Mouse (Mus musculus) neutrophil, adult 5-6 weeks (primary cell): ENCODE data around the gene H2al1d. TPM values are rescaled to one million over a fixed set of nuclear protein-coding genes. Genes with fewer than 3 reads are reported as not detected.
"Not testable (repeated sequence)": the region's sequence is repeated elsewhere in the genome, so short reads cannot be mapped to it uniquely, and the experiment has no call there.

Source experiments
- ATAC-seq: fragments of 151-379, 151-347 bp; 2 replicates; pipeline ENCODE4 v1.8.0; 2017; ENCODE audit warnings: mild to moderate bottlenecking, moderate TSS enrichment; ENCODE audit not compliant: insufficient number of reproducible peaks, poor library complexity, low FRiP score, severe bottlenecking; ENCODE audit errors: extremely low read depth
- total RNA-seq: library from RNA; stranded (forward); fragments of 200-1000 nt; gene quantifications from 2 replicates; pipeline ENCODE4 v1.2.3, GENCODE M21; 2017

H2al1d gene
- total RNA-seq = not detected in 2 replicates

DNA sequence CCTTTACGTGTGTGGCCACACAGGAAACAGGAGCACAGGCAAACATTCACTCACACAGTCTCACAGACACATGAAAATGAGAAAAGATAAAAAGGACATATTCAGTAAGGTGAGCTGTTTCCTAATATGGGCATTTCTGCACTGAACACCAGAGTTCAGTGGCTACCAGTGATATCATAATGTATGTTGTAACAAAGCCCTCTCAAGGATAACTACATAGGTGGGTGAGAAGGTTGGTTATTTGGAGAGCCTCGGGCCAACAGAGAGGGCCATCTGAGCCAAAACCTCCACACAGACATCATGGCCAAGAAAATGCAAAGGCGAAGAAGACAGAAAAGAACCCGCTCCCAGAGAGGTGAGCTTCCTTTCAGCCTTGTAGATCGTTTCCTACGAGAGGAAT, at the start of gene H2al1d:
H2al1d (plus strand) TSS at position 301 of the 400 bp plus-strand sequence.
- not testable (repeated sequence) for ATAC-seq

DNA sequence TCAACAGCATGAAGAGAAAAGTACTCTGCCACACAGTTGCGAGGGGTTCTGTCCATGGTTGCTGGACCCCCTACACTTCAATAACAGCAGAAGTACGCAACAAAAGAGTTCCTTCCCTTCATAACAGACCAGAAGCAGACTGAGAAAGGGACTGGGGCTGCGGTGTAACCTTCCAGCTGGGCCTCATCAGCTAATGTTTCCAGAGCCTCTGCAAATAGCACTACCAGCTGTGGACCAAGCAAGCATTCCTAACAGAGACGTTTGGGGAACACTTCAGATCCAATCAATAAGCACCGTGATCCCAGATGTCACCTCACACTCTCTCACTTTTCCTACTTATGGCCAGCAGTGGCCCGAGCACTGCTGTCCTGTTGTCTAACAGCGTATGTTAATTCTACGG, 43.7 kb upstream of the H2al1d start:
- ATAC-seq = no peak

DNA sequence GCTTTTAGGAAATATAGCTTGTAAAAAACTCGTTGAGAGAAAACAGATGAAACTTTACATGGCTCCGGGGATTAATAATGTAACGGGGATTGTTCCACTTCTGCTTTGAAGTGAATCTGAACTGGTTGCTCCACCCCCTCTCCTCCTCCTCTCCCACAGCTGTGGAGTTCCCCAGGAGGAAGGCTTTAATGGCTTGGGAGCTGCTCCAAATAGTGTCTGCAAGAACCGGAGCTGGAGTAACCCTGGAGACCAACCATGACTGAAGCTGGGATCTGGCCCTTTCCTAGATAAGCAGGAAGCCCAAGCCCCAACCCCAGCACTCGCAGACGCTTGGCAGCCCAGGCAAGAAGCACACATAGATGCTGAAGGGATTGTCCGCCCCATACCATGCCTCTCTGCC, 40.8 kb upstream of the H2al1d start:
- ATAC-seq = no peak

DNA sequence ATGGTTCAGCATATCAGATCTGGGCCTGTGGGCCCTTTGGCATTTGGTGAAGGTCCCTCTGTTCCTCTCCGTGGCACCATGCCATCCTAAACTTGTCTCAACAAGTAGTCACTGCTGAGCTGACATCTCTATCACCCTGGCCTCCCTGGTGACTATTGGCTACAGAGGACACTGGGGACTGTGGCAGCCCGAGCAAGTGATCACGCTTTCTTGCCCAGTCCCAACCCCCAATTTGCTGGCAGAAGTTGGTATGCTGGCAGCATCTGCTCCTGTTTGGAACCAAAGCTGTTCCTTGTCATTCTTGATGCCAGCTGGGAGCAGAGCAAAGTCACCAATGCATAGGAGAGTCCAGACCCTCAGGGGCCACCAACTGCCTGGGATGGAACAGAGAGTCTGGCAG, 39.5 kb upstream of the H2al1d start:
- no peak for ATAC-seq

DNA sequence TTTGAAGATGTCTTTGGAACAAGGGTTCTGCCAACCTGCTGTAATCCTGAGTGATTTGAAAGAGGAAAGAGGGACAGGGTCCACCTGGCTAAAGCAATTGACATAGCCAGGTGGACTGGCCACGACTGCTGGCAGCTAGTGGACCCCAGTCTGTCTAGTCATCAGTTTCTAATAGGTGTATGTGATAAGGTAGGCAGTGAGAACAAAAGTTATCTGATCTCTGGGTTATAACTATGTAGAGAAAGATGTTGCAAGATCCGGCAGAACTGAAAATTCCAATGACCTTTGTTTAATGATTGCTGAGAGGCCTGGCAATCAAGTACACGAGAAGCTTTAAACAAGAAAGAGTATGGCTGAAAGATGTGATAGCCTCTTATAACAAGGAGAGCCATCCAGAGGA, 35.4 kb upstream of the H2al1d start:
- ATAC-seq = no peak

DNA sequence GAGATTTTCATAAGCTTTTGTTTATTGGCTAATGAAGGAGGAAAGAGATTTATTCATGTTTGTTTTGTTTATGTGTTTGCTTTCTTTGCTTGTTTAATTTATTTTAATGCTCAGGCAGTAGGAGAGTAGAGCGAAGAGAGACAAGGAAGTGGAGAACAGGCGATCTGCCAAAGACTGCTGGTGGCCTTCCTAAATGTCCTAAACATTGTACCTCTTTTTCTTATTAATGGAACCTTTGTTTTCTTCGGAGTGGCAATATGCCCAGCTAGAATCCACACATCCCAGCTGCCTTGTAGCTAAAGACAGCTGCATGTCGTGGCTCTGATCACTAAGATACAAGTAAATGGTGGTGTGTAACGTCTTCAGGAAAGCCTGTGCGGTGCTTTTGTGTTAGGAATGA, 31.5 kb upstream of the H2al1d start:
- no peak for ATAC-seq

DNA sequence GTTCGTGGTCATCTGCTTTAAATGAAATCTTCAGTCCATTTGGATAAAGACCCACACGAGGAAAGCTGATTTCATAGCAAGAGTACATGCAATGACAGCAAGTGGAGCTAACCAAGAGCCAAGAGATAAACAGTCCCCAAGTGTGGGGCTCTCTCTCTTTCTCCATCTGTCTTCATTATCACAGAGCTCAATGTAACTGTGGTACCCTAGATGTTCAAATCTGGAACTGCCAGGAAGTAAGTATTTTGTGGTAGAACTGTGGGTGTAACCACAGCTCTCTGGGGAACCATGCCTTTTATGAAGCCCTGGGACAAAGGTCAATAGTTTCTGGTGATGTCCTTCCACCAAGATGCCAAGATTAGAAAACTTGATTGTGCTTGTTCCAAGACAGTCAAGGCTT, 27.9 kb upstream of the H2al1d start:
- no peak for ATAC-seq

DNA sequence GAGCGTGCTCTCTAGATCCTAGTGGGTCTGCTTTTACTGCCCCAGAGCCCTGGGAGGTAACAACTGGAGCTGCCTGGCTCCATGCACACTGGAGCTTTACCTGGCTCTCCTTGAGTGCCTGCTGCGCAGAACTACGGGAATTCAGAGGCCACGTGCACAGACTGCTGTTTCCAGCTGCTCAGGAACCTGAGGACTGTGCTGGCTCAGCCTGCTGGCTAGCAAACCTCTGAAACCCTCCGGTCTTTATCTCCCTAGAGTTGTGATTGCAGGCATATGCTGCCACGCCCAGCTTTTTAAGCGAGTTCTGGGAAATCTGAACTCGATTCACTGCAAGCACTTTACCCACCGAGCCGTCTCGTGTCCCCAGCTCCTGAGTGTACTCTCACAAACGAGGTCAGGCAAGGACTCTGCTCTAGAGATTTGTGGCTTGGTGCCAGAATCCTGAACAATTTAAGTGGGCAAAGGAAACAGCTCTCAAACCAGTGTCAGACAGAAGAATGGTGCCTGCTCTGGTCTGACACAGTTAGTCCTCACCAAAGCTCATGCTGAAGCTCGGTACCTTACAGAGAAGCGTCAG, 20.2 kb upstream of the H2al1d start:
- no peak for ATAC-seq

DNA sequence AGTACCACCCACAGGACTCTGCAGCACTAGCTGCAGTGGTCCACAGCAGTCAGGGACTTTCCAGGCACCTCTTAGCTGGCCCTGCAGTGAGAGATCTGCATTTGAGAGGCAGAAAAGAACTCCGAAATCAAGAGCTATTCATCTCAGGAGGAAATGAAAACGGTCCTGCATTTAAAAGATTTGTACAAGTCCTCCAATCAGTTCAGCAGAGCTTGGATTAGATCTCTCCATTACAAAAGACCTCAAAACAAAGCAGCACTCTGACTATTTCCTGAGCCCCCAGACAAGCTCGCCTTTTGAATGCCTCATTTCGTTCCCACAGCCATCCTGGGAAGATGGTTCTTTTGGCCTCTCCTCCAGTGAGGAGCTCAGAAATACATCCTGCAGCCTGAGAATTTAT, 19.4 kb upstream of the H2al1d start:
- ATAC-seq = no peak

DNA sequence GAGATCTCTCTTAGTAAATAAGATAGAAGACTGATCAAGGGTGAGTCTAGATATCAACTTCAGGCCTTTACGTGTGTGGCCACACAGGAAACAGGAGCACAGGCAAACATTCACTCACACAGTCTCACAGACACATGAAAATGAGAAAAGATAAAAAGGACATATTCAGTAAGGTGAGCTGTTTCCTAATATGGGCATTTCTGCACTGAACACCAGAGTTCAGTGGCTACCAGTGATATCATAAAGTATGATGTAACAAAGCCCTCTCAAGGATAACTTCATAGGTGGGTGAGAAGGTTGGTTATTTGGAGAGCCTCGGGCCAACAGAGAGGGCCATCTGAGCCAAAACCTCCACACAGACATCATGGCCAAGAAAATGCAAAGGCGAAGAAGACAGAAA, 9.7 kb upstream of the H2al1d start, which contains the start of gene H2al1a:
H2al1a (plus strand) TSS at position 301 of the 400 bp plus-strand sequence.
- not testable (repeated sequence) for ATAC-seq

DNA sequence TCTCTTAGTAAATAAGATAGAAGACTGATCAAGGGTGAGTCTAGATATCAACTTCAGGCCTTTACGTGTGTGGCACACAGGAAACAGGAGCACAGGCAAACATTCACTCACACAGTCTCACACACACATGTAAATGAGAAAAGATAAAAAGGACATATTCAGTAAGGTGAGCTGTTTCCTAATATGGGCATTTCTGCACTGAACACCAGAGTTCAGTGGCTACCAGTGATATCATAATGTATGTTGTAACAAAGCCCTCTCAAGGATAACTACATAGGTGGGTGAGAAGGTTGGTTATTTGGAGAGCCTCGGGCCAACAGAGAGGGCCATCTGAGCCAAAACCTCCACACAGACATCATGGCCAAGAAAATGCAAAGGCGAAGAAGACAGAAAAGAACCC, 6.5 kb upstream of the H2al1d start, which contains the start of gene H2al1b:
H2al1b (plus strand) TSS at position 301 of the 400 bp plus-strand sequence.
- not testable (repeated sequence) for ATAC-seq

DNA sequence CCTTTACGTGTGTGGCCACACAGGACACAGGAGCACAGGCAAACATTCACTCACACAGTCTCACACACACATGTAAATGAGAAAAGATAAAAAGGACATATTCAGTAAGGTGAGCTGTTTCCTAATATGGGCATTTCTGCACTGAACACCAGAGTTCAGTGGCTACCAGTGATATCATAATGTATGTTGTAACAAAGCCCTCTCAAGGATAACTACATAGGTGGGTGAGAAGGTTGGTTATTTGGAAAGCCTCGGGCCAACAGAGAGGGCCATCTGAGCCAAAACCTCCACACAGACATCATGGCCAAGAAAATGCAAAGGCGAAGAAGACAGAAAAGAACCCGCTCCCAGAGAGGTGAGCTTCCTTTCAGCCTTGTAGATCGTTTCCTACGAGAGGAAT, 3.3 kb upstream of the H2al1d start, which contains the start of gene H2al1c:
H2al1c (plus strand) TSS at position 301 of the 400 bp plus-strand sequence.
- not testable (repeated sequence) for ATAC-seq

DNA sequence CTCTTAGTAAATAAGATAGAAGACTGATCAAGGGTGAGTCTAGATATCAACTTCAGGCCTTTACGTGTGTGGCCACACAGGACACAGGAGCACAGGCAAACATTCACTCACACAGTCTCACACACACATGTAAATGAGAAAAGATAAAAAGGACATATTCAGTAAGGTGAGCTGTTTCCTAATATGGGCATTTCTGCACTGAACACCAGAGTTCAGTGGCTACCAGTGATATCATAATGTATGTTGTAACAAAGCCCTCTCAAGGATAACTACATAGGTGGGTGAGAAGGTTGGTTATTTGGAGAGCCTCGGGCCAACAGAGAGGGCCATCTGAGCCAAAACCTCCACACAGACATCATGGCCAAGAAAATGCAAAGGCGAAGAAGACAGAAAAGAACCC, 3.0 kb downstream of the H2al1d start, which contains the start of gene H2al1e:
H2al1e (plus strand) TSS at position 301 of the 400 bp plus-strand sequence.
- not testable (repeated sequence) for ATAC-seq

DNA sequence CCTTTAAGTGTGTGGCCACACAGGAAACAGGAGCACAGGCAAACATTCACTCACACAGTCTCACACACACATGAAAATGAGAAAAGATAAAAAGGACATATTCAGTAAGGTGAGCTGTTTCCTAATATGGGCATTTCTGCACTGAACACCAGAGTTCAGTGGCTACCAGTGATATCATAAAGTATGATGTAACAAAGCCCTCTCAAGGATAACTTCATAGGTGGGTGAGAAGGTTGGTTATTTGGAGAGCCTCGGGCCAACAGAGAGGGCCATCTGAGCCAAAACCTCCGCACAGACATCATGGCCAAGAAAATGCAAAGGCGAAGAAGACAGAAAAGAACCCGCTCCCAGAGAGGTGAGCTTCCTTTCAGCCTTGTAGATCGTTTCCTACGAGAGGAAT, 6.2 kb downstream of the H2al1d start, which contains the start of gene H2al1f:
H2al1f (plus strand) TSS at position 301 of the 400 bp plus-strand sequence.
- not testable (repeated sequence) for ATAC-seq

DNA sequence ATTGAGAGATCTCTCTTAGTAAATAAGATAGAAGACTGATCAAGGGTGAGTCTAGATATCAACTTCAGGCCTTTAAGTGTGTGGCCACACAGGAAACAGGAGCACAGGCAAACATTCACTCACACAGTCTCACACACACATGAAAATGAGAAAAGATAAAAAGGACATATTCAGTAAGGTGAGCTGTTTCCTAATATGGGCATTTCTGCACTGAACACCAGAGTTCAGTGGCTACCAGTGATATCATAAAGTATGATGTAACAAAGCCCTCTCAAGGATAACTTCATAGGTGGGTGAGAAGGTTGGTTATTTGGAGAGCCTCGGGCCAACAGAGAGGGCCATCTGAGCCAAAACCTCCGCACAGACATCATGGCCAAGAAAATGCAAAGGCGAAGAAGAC, 9.3 kb downstream of the H2al1d start, which contains the start of gene H2al1g:
H2al1g (plus strand) TSS at position 301 of the 400 bp plus-strand sequence.
- ATAC-seq = not testable (repeated sequence)

DNA sequence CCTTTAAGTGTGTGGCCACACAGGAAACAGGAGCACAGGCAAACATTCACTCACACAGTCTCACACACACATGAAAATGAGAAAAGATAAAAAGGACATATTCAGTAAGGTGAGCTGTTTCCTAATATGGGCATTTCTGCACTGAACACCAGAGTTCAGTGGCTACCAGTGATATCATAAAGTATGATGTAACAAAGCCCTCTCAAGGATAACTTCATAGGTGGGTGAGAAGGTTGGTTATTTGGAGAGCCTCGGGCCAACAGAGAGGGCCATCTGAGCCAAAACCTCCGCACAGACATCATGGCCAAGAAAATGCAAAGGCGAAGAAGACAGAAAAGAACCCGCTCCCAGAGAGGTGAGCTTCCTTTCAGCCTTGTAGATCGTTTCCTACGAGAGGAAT, 12.6 kb downstream of the H2al1d start, which contains the start of gene H2al1h:
H2al1h (plus strand) TSS at position 301 of the 400 bp plus-strand sequence.
- ATAC-seq = not testable (repeated sequence)

DNA sequence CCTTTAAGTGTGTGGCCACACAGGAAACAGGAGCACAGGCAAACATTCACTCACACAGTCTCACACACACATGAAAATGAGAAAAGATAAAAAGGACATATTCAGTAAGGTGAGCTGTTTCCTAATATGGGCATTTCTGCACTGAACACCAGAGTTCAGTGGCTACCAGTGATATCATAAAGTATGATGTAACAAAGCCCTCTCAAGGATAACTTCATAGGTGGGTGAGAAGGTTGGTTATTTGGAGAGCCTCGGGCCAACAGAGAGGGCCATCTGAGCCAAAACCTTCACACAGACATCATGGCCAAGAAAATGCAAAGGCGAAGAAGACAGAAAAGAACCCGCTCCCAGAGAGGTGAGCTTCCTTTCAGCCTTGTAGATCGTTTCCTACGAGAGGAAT, 15.7 kb downstream of the H2al1d start, which contains the start of gene H2al1i:
H2al1i (plus strand) TSS at position 301 of the 400 bp plus-strand sequence.
- not testable (repeated sequence) for ATAC-seq

DNA sequence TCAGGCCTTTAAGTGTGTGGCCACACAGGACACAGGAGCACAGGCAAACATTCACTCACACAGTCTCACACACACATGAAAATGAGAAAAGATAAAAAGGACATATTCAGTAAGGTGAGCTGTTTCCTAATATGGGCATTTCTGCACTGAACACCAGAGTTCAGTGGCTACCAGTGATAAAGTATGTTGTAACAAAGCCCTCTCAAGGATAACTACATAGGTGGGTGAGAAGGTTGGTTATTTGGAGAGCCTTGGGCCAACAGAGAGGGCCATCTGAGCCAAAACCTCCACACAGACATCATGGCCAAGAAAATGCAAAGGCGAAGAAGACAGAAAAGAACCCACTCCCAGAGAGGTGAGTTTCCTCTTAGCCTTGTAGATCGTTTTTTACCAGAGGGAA, 18.9 kb downstream of the H2al1d start, which contains the start of gene H2al1j:
H2al1j (plus strand) TSS at position 301 of the 400 bp plus-strand sequence.
- not testable (repeated sequence) for ATAC-seq

DNA sequence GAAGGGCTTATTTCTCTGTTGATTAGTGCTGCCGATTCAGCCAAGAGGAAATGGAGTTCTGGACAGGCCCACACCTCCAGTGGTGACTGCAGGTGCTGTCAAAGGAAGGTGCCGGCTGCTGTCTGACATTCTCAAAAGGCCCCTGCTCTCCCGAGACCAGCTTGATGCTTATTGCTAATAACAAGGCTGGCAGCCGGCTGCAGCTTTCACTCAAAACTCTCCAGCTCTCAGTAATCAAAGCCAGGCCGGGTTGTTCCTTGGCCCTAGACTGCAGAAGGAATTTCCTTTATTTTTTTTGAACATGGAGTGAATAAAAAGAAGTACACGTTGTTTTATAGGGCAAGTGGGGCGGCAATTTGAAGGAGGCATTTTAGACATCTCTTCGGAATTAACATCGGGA, 37.1 kb downstream of the H2al1d start:
- ATAC-seq = no peak

DNA sequence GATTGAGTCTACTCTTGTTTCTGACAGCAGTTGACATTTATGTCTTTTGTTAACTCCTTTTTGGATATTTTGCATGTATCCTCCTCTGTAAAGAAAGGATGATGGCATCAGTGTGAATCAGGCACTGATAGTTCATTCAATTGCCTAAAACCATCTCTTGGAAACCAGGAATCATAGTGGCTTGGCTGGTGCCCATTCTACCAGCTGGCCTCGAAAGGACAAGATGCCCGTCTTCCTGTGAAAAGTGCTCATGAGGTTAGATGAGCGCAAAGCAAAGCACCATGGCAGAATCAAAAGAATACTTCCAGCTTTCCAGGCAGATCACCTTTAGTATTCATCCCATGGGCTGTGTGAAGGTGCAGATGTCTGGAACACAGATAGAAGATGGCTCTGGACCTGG, 38.1 kb downstream of the H2al1d start:
- ATAC-seq = no peak
